Mouse (Mus musculus): ENCODE data around the gene Ppfia3. TPM values are rescaled to one million over a fixed set of nuclear protein-coding genes. Genes with fewer than 3 reads are reported as not detected.

Ppfia3 gene
- total and polyA plus RNA-seq, 2 experiments from 2014 or later, result 0.68 to 1.8 TPM

- Histone ChIP-seq H3K27me3 (ENCODE audit: control insufficient read depth, insufficient read depth, low read length) (no peaks in the 10 kb centered on the region), H3K27ac (ENCODE audit: low read depth) (no peak overlapping the region), H3K4me3 (ENCODE audit: low read depth, low read length) (no peak overlapping the region), H3K9ac (replicated peaks; ENCODE audit: low read depth, low read length) (no peak overlapping the region), H3K4me1 (ENCODE audit: control insufficient read depth, insufficient read depth) (no peaks in the 10 kb centered on the region), H3K4me2 (ENCODE audit: low read depth, low read length) (no peak overlapping the region), H3K9me3 (replicated peaks; ENCODE audit: control insufficient read depth, low read length) (no peaks in the 10 kb centered on the region), H3K36me3 (replicated peaks; ENCODE audit: control insufficient read depth, insufficient read depth, low read length) (peaks cover 83% of the 10 kb centered on the region)
- ATAC-seq (ENCODE audit: insufficient read depth, low read depth) (no peak), DNase-seq (ENCODE audit: low spot score) (no peak)
- WGBS, result 87% methylated on average over 1 of the region's 1 CpGs
- TF ChIP-seq CTCF (IDR thresholded peaks at IDR 0.05; ENCODE audit: low read depth) (no peak), EP300 (IDR thresholded peaks at IDR 0.05; ENCODE audit: low read depth) (no peak)
Observed at GRCm38 (mm10) chr7:45376057-45376456, 9.2 kb upstream of the Ppfia3 start.

DNA sequence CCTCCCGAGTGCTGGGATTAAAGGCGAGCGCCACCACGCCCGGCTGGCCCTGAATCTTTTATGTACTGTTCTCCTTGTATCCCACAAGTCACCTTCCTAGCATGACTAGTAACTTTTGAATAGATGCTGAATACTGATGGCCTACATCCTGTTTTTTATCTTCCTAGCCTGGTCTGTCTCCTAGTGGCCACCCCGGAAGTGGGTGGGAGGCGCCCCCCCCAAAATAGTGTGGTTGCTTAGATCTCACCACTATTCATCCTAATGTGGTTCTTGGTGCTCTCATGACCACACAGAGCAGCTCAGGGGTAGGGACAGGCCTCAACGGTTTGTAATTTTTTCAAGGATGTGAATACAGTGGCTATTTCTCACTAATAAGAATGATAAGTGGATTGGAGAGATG lies 7.8 kb upstream of the Ppfia3 start:
- H3K27ac ChIP-seq (ENCODE audit: low read depth), result no peak overlapping the region
- H3K27me3 ChIP-seq (ENCODE audit: control insufficient read depth, insufficient read depth, low read length), result peaks cover 2% of the 10 kb centered on the region; the same call in 1 of the 2 replicates
- no peak overlapping the region for H3K4me3 ChIP-seq (ENCODE audit: low read depth, low read length)
- WGBS, result 91% methylated on average over 8 of the region's 8 CpGs
- no peak overlapping the region for H3K9ac ChIP-seq (replicated peaks; ENCODE audit: low read depth, low read length)
- H3K9me3 ChIP-seq (replicated peaks; ENCODE audit: control insufficient read depth, low read length), result no peaks in the 10 kb centered on the region
- no peak for DNase-seq (ENCODE audit: low spot score)
- ATAC-seq (ENCODE audit: insufficient read depth, low read depth), result no peak
- no peak overlapping the region for H3K4me2 ChIP-seq (ENCODE audit: low read depth, low read length)
- TF ChIP-seq CTCF (IDR thresholded peaks at IDR 0.05; ENCODE audit: low read depth) (no peak), EP300 (IDR thresholded peaks at IDR 0.05; ENCODE audit: low read depth) (no peak)
- peaks cover 11% of the 10 kb centered on the region for H3K4me1 ChIP-seq (ENCODE audit: control insufficient read depth, insufficient read depth)
- H3K36me3 ChIP-seq (replicated peaks; ENCODE audit: control insufficient read depth, insufficient read depth, low read length), result peaks cover 68% of the 10 kb centered on the region

DNA sequence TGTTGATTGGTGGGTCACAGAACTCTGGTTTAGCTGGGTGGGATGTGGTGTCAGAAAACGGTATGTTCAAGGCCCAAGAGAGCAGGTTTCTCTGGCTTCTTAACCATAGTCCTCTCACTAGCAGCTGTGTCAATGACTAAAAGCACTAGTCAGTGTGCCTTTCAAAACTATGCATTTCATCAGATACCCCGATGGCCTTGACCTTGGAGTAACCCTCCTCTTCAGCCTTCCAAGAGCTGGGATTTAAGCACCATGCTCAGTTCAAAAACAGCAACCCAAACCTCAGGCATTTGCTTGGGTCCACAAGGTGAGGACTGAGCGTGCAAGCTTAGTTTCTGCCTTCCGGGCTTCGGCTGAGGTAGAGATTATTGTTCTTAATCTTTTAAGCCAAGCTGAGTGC lies 5.6 kb upstream of the Ppfia3 start:
- no peak overlapping the region for H3K27ac ChIP-seq (ENCODE audit: low read depth)
- peaks cover 18% of the 10 kb centered on the region for H3K4me1 ChIP-seq (ENCODE audit: control insufficient read depth, insufficient read depth)
- no peak overlapping the region for H3K9ac ChIP-seq (replicated peaks; ENCODE audit: low read depth, low read length)
- H3K9me3 ChIP-seq (replicated peaks; ENCODE audit: control insufficient read depth, low read length), result no peaks in the 10 kb centered on the region
- ATAC-seq (ENCODE audit: insufficient read depth, low read depth) (no peak), DNase-seq (ENCODE audit: low spot score) (no peak)
- 75% methylated on average over 5 of the region's 5 CpGs for WGBS
- no peak overlapping the region for H3K4me3 ChIP-seq (ENCODE audit: low read depth, low read length)
- H3K36me3 ChIP-seq (replicated peaks; ENCODE audit: control insufficient read depth, insufficient read depth, low read length), result peaks cover 46% of the 10 kb centered on the region
- TF ChIP-seq CTCF (IDR thresholded peaks at IDR 0.05; ENCODE audit: low read depth) (no peak), EP300 (IDR thresholded peaks at IDR 0.05; ENCODE audit: low read depth) (no peak)
- H3K4me2 ChIP-seq (ENCODE audit: low read depth, low read length), result no peak overlapping the region
- H3K27me3 ChIP-seq (ENCODE audit: control insufficient read depth, insufficient read depth, low read length), result peaks cover 18% of the 10 kb centered on the region

DNA sequence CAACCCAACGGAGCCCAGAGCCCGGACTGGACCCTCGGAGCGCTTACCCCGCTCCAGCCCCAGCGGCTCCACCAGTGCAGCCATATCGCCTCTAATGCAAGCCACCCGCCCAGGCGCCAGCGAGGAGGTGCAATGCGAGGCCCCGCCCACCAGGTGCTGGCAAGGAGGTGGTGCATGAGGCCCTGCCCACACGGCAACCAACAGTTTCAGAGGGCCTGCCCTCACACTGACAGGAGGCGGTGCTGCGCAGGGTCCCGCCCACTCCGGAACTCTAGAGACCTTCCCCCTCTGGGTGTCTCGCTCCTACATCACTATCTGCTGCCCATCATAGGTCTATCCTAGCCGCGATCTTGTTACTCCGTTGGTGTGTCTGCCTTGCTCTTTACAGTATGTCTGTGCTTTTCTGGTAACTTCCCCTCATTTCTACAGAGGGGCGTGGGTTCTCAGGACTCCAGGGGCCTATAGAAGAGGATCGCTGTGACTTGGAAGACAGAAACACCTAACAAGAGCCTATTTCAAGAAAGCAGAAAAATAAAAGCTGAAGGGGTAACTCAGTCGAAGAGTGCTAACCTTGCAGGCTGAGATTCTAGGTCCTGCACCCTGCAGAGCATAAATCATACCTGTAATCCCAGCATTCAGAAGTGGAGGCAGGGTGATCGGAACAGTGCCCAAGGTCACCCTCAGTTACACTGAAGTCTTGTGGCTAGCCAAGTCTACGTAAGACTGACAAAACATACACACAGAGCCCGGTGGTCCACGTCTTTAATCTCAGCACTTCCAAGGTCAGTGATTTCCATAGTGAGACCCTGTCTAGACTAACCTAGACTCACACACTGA lies 3.9 kb upstream of the Ppfia3 start, which contains the start of gene Lin7b:
TSS of gene Lin7b (minus strand) at position 109 of the 837 bp plus-strand sequence.
- H3K4me3 ChIP-seq (ENCODE audit: low read depth, low read length), result peak within 1 kb of the TSS; percentile 51
- H3K27me3 ChIP-seq (ENCODE audit: control insufficient read depth, insufficient read depth, low read length), result peaks cover 27% of the 10 kb centered on the region
- peak within 1 kb of the TSS; percentile 88 for H3K4me2 ChIP-seq (ENCODE audit: low read depth, low read length)
- H3K9me3 ChIP-seq (replicated peaks; ENCODE audit: control insufficient read depth, low read length), result no peaks in the 10 kb centered on the region
- WGBS, result 8% methylated on average over 28 of the region's 28 CpGs
- ATAC-seq (ENCODE audit: insufficient read depth, low read depth), result peak; percentile 62
- no peak within 1 kb of the TSS for H3K27ac ChIP-seq (ENCODE audit: low read depth)
- H3K4me1 ChIP-seq (ENCODE audit: control insufficient read depth, insufficient read depth), result peaks cover 27% of the 10 kb centered on the region
- H3K9ac ChIP-seq (replicated peaks; ENCODE audit: low read depth, low read length), result 0 out of 2 replicates have a peak within 1 kb of the TSS, but pooled peaks have one; percentile 2
- peak; percentile 63 for DNase-seq (ENCODE audit: low spot score)
- H3K36me3 ChIP-seq (replicated peaks; ENCODE audit: control insufficient read depth, insufficient read depth, low read length), result peaks cover 29% of the 10 kb centered on the region
- TF ChIP-seq CTCF (IDR thresholded peaks at IDR 0.05; ENCODE audit: low read depth) (no peak), EP300 (IDR thresholded peaks at IDR 0.05; ENCODE audit: low read depth) (no peak)

DNA sequence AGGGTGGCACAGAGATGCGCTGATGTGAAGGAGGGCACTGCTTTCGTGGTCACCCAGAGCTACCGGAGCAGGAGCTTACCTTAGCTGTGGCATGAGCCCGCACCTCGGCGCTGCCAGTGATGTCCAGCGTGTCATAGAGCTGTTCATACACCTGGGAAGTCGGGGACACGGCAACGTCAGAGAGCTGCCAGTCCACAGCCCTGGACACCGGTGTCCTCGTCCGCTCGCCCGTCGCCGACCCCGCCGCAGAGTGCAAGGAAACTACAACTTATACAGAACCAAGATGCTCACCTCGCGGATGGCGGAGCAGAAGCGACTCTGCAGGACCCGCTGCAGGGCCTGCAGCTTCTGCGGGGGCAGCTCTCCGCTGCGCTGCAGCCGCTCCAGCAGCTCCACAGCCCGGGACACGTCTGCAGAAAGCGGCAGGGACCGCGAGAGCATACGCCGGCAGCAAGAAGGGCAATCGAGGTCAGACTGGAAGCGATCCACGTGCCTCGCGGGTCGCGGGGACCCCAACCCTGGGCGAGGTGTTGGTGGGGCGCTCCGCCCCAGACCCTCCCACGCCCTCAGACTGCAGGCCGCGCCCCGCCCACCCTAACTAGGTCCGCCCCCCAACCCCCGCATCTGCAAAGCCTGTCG lies 3.1 kb upstream of the Ppfia3 start:
- Histone ChIP-seq H3K27me3 (ENCODE audit: control insufficient read depth, insufficient read depth, low read length) (peaks cover 35% of the 10 kb centered on the region), H3K27ac (ENCODE audit: low read depth) (no peak overlapping the region), H3K4me2 (ENCODE audit: low read depth, low read length) (peak overlapping the region; percentile 88), H3K4me3 (ENCODE audit: low read depth, low read length) (peak overlapping the region; percentile 51), H3K9ac (replicated peaks; ENCODE audit: low read depth, low read length) (0 out of 2 replicates have a peak overlapping the region, but pooled peaks have one; percentile 2), H3K9me3 (replicated peaks; ENCODE audit: control insufficient read depth, low read length) (no peaks in the 10 kb centered on the region), H3K36me3 (replicated peaks; ENCODE audit: control insufficient read depth, insufficient read depth, low read length) (peaks cover 24% of the 10 kb centered on the region), H3K4me1 (ENCODE audit: control insufficient read depth, insufficient read depth) (peaks cover 27% of the 10 kb centered on the region)
- 7% methylated on average over 52 of the region's 52 CpGs for WGBS
- no peak for ATAC-seq (ENCODE audit: insufficient read depth, low read depth)
- no peak for TF ChIP-seq EP300 (IDR thresholded peaks at IDR 0.05; ENCODE audit: low read depth)
- peak; percentile 11 for DNase-seq (ENCODE audit: low spot score)

Measured in heart, postnatal 0 days (tissue).